Mouse (Mus musculus): ENCODE measurements at regions not wholly inside any gene's neighbourhood (a gene's known extent, or its start where the extent isn't known, plus 50 kb on each side); places are given as distances from the start of the nearest gene placed in this dataset.

- H3K27ac ChIP-seq, result no peak overlapping the region
- H3K36me3 ChIP-seq, result no peaks in the 10 kb centered on the region
- no peak overlapping the region for H3K4me3 ChIP-seq (replicated peaks)
- no peaks in the 10 kb centered on the region for H3K9me3 ChIP-seq
- no peak overlapping the region for H3K4me2 ChIP-seq
- H3K27me3 ChIP-seq, result no peaks in the 10 kb centered on the region
- no peaks in the 10 kb centered on the region for H3K4me1 ChIP-seq (replicated peaks)
- ATAC-seq (ENCODE audit: insufficient number of reproducible peaks, insufficient read depth, low FRiP score, low TSS enrichment, low read depth), result no peak
- H3K9ac ChIP-seq (replicated peaks), result no peak overlapping the region
Observed at GRCm38 (mm10) chr7:76146385-76146784, 83.3 kb upstream of the Agbl1 start.

GRCm38 (mm10) chr7:76156869-76157268 lies 72.8 kb upstream of the Agbl1 start:
- Histone ChIP-seq H3K9ac (replicated peaks) (no peak overlapping the region), H3K36me3 (no peaks in the 10 kb centered on the region), H3K27me3 (no peaks in the 10 kb centered on the region), H3K27ac (no peak overlapping the region), H3K4me3 (replicated peaks) (no peak overlapping the region), H3K9me3 (no peaks in the 10 kb centered on the region), H3K4me2 (no peak overlapping the region), H3K4me1 (replicated peaks) (no peaks in the 10 kb centered on the region)
- 53% methylated on average over 8 of the region's 8 CpGs for WGBS
- no peak for ATAC-seq (ENCODE audit: insufficient number of reproducible peaks, insufficient read depth, low FRiP score, low TSS enrichment, low read depth)

- ATAC-seq (ENCODE audit: insufficient number of reproducible peaks, insufficient read depth, low FRiP score, low TSS enrichment, low read depth), result no peak
- 95% methylated on average over 1 of the region's 1 CpGs for WGBS
Observed at GRCm38 (mm10) chr7:76164191-76164590, 65.5 kb upstream of the Agbl1 start.

GRCm38 (mm10) chr7:76164735-76165630 lies 64.7 kb upstream of the Agbl1 start:
- Histone ChIP-seq H3K9ac (replicated peaks) (no peak overlapping the region), H3K27me3 (no peaks in the 10 kb centered on the region), H3K9me3 (no peaks in the 10 kb centered on the region), H3K27ac (no peak overlapping the region), H3K4me2 (no peak overlapping the region), H3K4me3 (replicated peaks) (no peak overlapping the region), H3K4me1 (replicated peaks) (peaks cover 8% of the 10 kb centered on the region; the same call in 1 of the 2 replicates), H3K36me3 (no peaks in the 10 kb centered on the region)
- ATAC-seq (ENCODE audit: insufficient number of reproducible peaks, insufficient read depth, low FRiP score, low TSS enrichment, low read depth), result no peak
- WGBS, result 24% methylated on average over 5 of the region's 5 CpGs

More at GRCm38 (mm10) chr7:76164191-76164590, 65.5 kb upstream of the Agbl1 start:
- no peaks in the 10 kb centered on the region for H3K27me3 ChIP-seq
- peaks cover 8% of the 10 kb centered on the region; the same call in 1 of the 2 replicates for H3K4me1 ChIP-seq (replicated peaks)
- H3K27ac ChIP-seq, result no peak overlapping the region
- H3K4me2 ChIP-seq, result no peak overlapping the region
- no peaks in the 10 kb centered on the region for H3K9me3 ChIP-seq
- no peak overlapping the region for H3K9ac ChIP-seq (replicated peaks)
- H3K36me3 ChIP-seq, result no peaks in the 10 kb centered on the region
- H3K4me3 ChIP-seq (replicated peaks), result no peak overlapping the region

- H3K9ac ChIP-seq (replicated peaks), result no peak overlapping the region
- H3K4me3 ChIP-seq (replicated peaks), result no peak overlapping the region
- H3K27ac ChIP-seq, result no peak overlapping the region
- 82% methylated on average over 2 of the region's 2 CpGs for WGBS
- no peak overlapping the region for H3K4me2 ChIP-seq
- H3K36me3 ChIP-seq, result no peaks in the 10 kb centered on the region
- ATAC-seq (ENCODE audit: insufficient number of reproducible peaks, insufficient read depth, low FRiP score, low TSS enrichment, low read depth), result no peak
- H3K4me1 ChIP-seq (replicated peaks), result no peaks in the 10 kb centered on the region
- no peaks in the 10 kb centered on the region for H3K27me3 ChIP-seq
- H3K9me3 ChIP-seq, result no peaks in the 10 kb centered on the region
Observed at GRCm38 (mm10) chr7:76170481-76170880, 59.2 kb upstream of the Agbl1 start.

GRCm38 (mm10) chr7:76176235-76176634 lies 53.5 kb upstream of the Agbl1 start:
- no peak overlapping the region for H3K27ac ChIP-seq
- H3K4me2 ChIP-seq, result no peak overlapping the region
- H3K4me3 ChIP-seq (replicated peaks), result no peak overlapping the region
- H3K9me3 ChIP-seq, result no peaks in the 10 kb centered on the region
- H3K9ac ChIP-seq (replicated peaks), result no peak overlapping the region
- no peaks in the 10 kb centered on the region for H3K4me1 ChIP-seq (replicated peaks)
- no peaks in the 10 kb centered on the region for H3K36me3 ChIP-seq
- H3K27me3 ChIP-seq, result peaks cover 2% of the 10 kb centered on the region; the same call in 1 of the 2 replicates
- 60% methylated on average over 5 of the region's 5 CpGs for WGBS
- no peak for ATAC-seq (ENCODE audit: insufficient number of reproducible peaks, insufficient read depth, low FRiP score, low TSS enrichment, low read depth)

- no peak overlapping the region for H3K27ac ChIP-seq
- H3K9ac ChIP-seq (replicated peaks), result no peak overlapping the region
- H3K36me3 ChIP-seq, result no peaks in the 10 kb centered on the region
- H3K4me3 ChIP-seq (replicated peaks), result no peak overlapping the region
- ATAC-seq (ENCODE audit: insufficient number of reproducible peaks, insufficient read depth, low FRiP score, low TSS enrichment, low read depth), result no peak
- H3K9me3 ChIP-seq, result no peaks in the 10 kb centered on the region
- H3K27me3 ChIP-seq, result peaks cover 2% of the 10 kb centered on the region; the same call in 1 of the 2 replicates
- H3K4me2 ChIP-seq, result no peak overlapping the region
- H3K4me1 ChIP-seq (replicated peaks), result no peaks in the 10 kb centered on the region
- WGBS, result 66% methylated on average over 2 of the region's 2 CpGs
Observed at GRCm38 (mm10) chr7:76177420-76177819, 52.3 kb upstream of the Agbl1 start.

Measured in limb, embryonic 12.5 days (tissue).